Mouse (Mus musculus) liver, adult 2 months (tissue): ENCODE measurements around the gene Isg15.

Experiments used
- CTCF ChIP-seq: fragments of 200-500 bp; IDR thresholded peaks from 2 replicates; pipeline ENCODE4 v1.5.1; 2011; ENCODE audit warnings: low read depth, low read length, control low read depth
- POLR2A ChIP-seq: fragments of 200-500 bp; IDR thresholded peaks from 2 replicates; pipeline ENCODE4 v1.6.1; 2011; ENCODE audit warnings: low read length, control low read depth; ENCODE audit not compliant: insufficient read depth; ENCODE audit errors: extremely low read depth

DNA sequence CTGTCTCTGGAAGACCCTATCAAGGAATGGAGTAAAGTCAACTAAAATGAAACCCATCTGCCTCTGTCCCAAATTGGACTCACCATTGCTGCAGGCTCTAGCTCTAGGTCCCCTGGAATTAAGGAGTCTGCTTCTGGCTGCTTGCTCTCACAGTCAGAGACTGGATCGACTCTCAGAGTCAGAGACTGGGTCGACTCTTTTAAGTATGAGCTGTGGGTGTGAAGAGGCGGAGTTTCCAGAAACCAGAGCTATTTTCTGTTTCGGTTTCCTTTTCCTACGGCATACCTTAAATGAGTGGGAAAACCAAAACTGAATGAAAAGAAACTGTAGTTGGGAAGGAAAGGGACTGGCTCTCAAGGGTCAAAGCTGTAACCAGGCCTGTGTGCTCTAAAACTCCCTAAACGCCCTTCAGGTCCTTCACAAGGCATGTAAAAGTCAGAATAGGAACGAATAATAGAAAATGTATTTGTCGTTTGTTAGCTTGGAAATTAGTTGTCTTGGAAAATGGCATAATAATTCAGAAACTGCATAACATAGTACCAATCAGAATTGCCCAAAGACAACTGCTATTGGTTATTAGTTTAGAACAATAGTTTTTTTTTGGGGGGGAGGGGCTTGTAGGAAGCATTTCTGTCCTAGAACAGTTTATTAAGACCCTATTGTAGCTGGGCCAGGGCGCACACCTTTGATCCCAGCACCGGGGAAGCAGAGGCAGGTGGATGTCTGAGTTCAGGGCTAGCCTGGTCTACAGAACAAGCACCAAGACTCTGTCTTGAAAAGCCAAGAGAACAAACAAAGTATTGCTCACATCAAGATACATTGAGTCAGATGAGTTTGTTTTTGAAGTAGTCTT, at the start of gene Isg15:
- no peak for TF ChIP-seq CTCF
- no peak for TF ChIP-seq POLR2A
